Mouse (Mus musculus): Measurements from ENCODE around the gene Ttc28.

GRCm38 (mm10) chr5:111046841-111047476 is 167.4 kb downstream of the Ttc28 start:
- no peak for TF ChIP-seq EP300 (optimal IDR thresholded peaks at IDR 0.05)
- no peak for TF ChIP-seq CTCF (IDR thresholded peaks at IDR 0.05; ENCODE audit: low read depth)

Measured in stomach, postnatal 0 days (tissue).